Comparison of ENCODE assay signal across 13 mouse cellular contexts in genomic region chr13:103459486-103460147, GRCm38 (mm10).
"Had no signal": no experiment of that assay in that cellular context is flagged by ENCODE, and none has a peak within 500 bp of the region (broad histone marks: within the 10 kb centered on the region; RNA-seq: fewer than 3 reads in every experiment).

No protein-coding gene starts in this region.

- H3K9me3 ChIP-seq: limb, embryonic 15.5 days; liver, embryonic 13.5 days; midbrain, embryonic 13.5 days had no signal

- H3K36me3 ChIP-seq: limb, embryonic 15.5 days; liver, embryonic 13.5 days; midbrain, embryonic 13.5 days had no signal

- H3K4me1 ChIP-seq: limb, embryonic 15.5 days; liver, embryonic 13.5 days; midbrain, embryonic 13.5 days had no signal

- H3K27ac ChIP-seq: kidney, postnatal 0 days; liver, embryonic 13.5 days; midbrain, embryonic 13.5 days had no signal

- H3K27me3 ChIP-seq: limb, embryonic 15.5 days; liver, embryonic 13.5 days; midbrain, embryonic 13.5 days had no signal

- H3K4me2 ChIP-seq: limb, embryonic 15.5 days; liver, embryonic 13.5 days; midbrain, embryonic 13.5 days had no signal

- H3K4me3 ChIP-seq: limb, embryonic 15.5 days; liver, embryonic 13.5 days; midbrain, embryonic 13.5 days had no signal

- ATAC-seq: liver, postnatal 0 days; midbrain, embryonic 13.5 days had no signal

- DNase-seq: kidney, adult 11 months; kidney, adult 9 months; kidney, postnatal 36 days; layer of hippocampus, adult 9-11 months; layer of hippocampus, postnatal 36 days; liver, embryonic 13.5 days; liver, postnatal 0 days; spleen, adult 18-20 months; thymus, adult 18-20 months; thymus, postnatal 14 days had no signal

- H3K9ac ChIP-seq: limb, embryonic 15.5 days; liver, embryonic 13.5 days; liver, postnatal 0 days; midbrain, embryonic 13.5 days had no signal
